Comparison of ENCODE assay signal across 9 mouse cellular contexts in genomic region chr17:25873405-25874147, GRCm38 (mm10). TPM values are rescaled to one million over a fixed set of nuclear protein-coding genes. Genes with fewer than 3 reads are reported as not detected.
DNase-seq lines count a peak whose midpoint lies in the region; ATAC-seq and TF ChIP-seq lines count a peak whose summit lies in the region.
"Had no signal": no experiment of that assay in that cellular context is flagged by ENCODE, and none has a peak within 500 bp of the region (broad histone marks: within the 10 kb centered on the region; RNA-seq: fewer than 3 reads in every experiment).

No protein-coding gene starts in this region.

- WGBS in forebrain, embryonic 13.5 days: 80% methylated on average over 11 of the region's 11 CpGs
- 80% methylated on average over 11 of the region's 11 CpGs for WGBS in limb, embryonic 11.5 days
- 78% methylated on average over 11 of the region's 11 CpGs for WGBS in neural tube, embryonic 15.5 days

- H3K27me3 ChIP-seq in forebrain, embryonic 13.5 days: no peaks in the 10 kb centered on the region
- no peaks in the 10 kb centered on the region for H3K27me3 ChIP-seq in limb, embryonic 11.5 days (ENCODE audit: control insufficient read depth, insufficient read depth, low read length)
- no peaks in the 10 kb centered on the region for H3K27me3 ChIP-seq in neural tube, embryonic 15.5 days (replicated peaks)

- intact Hi-C loops in left cerebral cortex, postnatal 14 days (cut with DNase I): no loop called here

- H3K27ac ChIP-seq in layer of hippocampus, adult 2 months: peak overlapping the region; percentile 97; the same call in 1 of the 2 replicates
- peak overlapping the region; percentile 82 for H3K27ac ChIP-seq in forebrain, embryonic 13.5 days
- H3K27ac ChIP-seq in limb, embryonic 11.5 days (replicated peaks; ENCODE audit: low read depth, low read length): no peak overlapping the region
- peak overlapping the region; percentile 98 for H3K27ac ChIP-seq in neural tube, embryonic 15.5 days (replicated peaks)

- H3K9me3 ChIP-seq in forebrain, embryonic 13.5 days (replicated peaks): no peaks in the 10 kb centered on the region
- no peaks in the 10 kb centered on the region for H3K9me3 ChIP-seq in limb, embryonic 11.5 days (ENCODE audit: control insufficient read depth, low read length)
- no peaks in the 10 kb centered on the region for H3K9me3 ChIP-seq in neural tube, embryonic 15.5 days (replicated peaks)

- H3K4me3 ChIP-seq in layer of hippocampus, adult 2 months: no peak overlapping the region; the same call in 1 of the 2 replicates
- peak overlapping the region; percentile 68; the same call in 1 of the 2 replicates for H3K4me3 ChIP-seq in forebrain, embryonic 13.5 days
- peak overlapping the region; percentile 76; the same call in 1 of the 2 replicates for H3K4me3 ChIP-seq in limb, embryonic 11.5 days (ENCODE audit: low read depth, low read length)
- H3K4me3 ChIP-seq in neural tube, embryonic 15.5 days (replicated peaks): peak overlapping the region; percentile 80

- H3K4me2 ChIP-seq in forebrain, embryonic 13.5 days: peak overlapping the region; percentile 89
- peak overlapping the region; percentile 43; the same call in 1 of the 2 replicates for H3K4me2 ChIP-seq in limb, embryonic 11.5 days (ENCODE audit: low read depth, severe bottlenecking)
- H3K4me2 ChIP-seq in neural tube, embryonic 15.5 days: peak overlapping the region; percentile 75

- H3K4me1 ChIP-seq in forebrain, embryonic 13.5 days: peaks cover 28% of the 10 kb centered on the region
- H3K4me1 ChIP-seq in limb, embryonic 11.5 days (ENCODE audit: control insufficient read depth, insufficient read depth, low read length): peaks cover 11% of the 10 kb centered on the region
- H3K4me1 ChIP-seq in neural tube, embryonic 15.5 days: peaks cover 40% of the 10 kb centered on the region

- no peak for TF ChIP-seq CTCF in layer of hippocampus, adult 2 months (conservative IDR thresholded peaks at IDR 0.05)

- peaks cover 11% of the 10 kb centered on the region for H3K36me3 ChIP-seq in forebrain, embryonic 13.5 days (ENCODE audit: poor library complexity, severe bottlenecking)
- 0 out of 2 replicates have a peak, but pooled peaks cover 4% of the 10 kb centered on the region for H3K36me3 ChIP-seq in limb, embryonic 11.5 days (ENCODE audit: control insufficient read depth, insufficient read depth, low read length)
- peaks cover 11% of the 10 kb centered on the region for H3K36me3 ChIP-seq in neural tube, embryonic 15.5 days

- no peak for DNase-seq in layer of hippocampus, adult 2 months (ENCODE audit: low spot score in 2 of 2)
- no peak for DNase-seq in layer of hippocampus, postnatal 25 days (ENCODE audit: extremely low spot score in 1 of 2, low spot score in 1 of 2)
- no peak for DNase-seq in limb, embryonic 11.5 days (ENCODE audit: low spot score)
- no peak for DNase-seq in thymus, adult 18-20 months
- no peak for DNase-seq in left cerebral cortex, postnatal 14 days (ENCODE audit: low spot score in 2 of 2)
- DNase-seq: lung, adult 2 months; right cerebral cortex, postnatal 4 days had no signal

- ATAC-seq in forebrain, embryonic 13.5 days: no peak
- ATAC-seq in limb, embryonic 11.5 days (ENCODE audit: insufficient number of reproducible peaks, low FRiP score, low TSS enrichment, low read depth): no peak
- no peak for ATAC-seq in neural tube, embryonic 15.5 days (ENCODE audit: low FRiP score)

- H3K9ac ChIP-seq in forebrain, embryonic 13.5 days: peak overlapping the region; percentile 67; the same call in 1 of the 2 replicates
- no peak overlapping the region for H3K9ac ChIP-seq in limb, embryonic 11.5 days (ENCODE audit: low read length)
- H3K9ac ChIP-seq in neural tube, embryonic 15.5 days (replicated peaks): peak overlapping the region; percentile 57

RNA-seq across cellular contexts. Expression of gene Mettl26, which starts 1.3 kb away (rescaled TPM):
- 10 to 100 TPM; 39.0 to 39.9 TPM for total RNA-seq in layer of hippocampus, adult 2 months (2021)
- 10 to 100 TPM; 39.2 to 40.1 TPM for total RNA-seq in layer of hippocampus, postnatal 25 days (2021)
- 62.5 and 67.1 TPM in 2 replicates for polyA plus RNA-seq in forebrain, embryonic 13.5 days (2015; fragmentation: Nextera tagmentation; extraction: Ambion mirVana)
- 55.9 and 60.9 TPM in 2 replicates for polyA plus RNA-seq in limb, embryonic 11.5 days (2014; fragmentation: Nextera tagmentation; extraction: Ambion mirVana)
- 64.9 and 65.4 TPM in 2 replicates for polyA plus RNA-seq in neural tube, embryonic 15.5 days (2015; fragmentation: Nextera tagmentation; extraction: Ambion mirVana)
- 10 to 100 TPM; 37.6 to 40.3 TPM for total RNA-seq in left cerebral cortex, postnatal 14 days (2021)

RNA-seq across cellular contexts. Expression of gene Mcrip2, which starts 5.0 kb away (rescaled TPM):
- total RNA-seq in layer of hippocampus, adult 2 months (2021): 10 to 100 TPM; 20.9 to 21.6 TPM
- 10 to 100 TPM; 22.4 to 25.3 TPM for total RNA-seq in layer of hippocampus, postnatal 25 days (2021)
- polyA plus RNA-seq in forebrain, embryonic 13.5 days (2015; fragmentation: Nextera tagmentation; extraction: Ambion mirVana): 12.9 and 13.6 TPM in 2 replicates
- polyA plus RNA-seq in limb, embryonic 11.5 days (2014; fragmentation: Nextera tagmentation; extraction: Ambion mirVana): 7.8 and 10.7 TPM in 2 replicates
- 30.3 and 30.7 TPM in 2 replicates for polyA plus RNA-seq in neural tube, embryonic 15.5 days (2015; fragmentation: Nextera tagmentation; extraction: Ambion mirVana)
- 10 to 100 TPM; 25.5 to 31.6 TPM for total RNA-seq in left cerebral cortex, postnatal 14 days (2021)

RNA-seq across cellular contexts. Expression of gene Wfikkn1, which starts 7.1 kb away (rescaled TPM):
- total RNA-seq in layer of hippocampus, adult 2 months (2021): 1 to 10 TPM; 1.7 to 2.8 TPM
- 1 to 10 TPM; 2.0 TPM for total RNA-seq in layer of hippocampus, postnatal 25 days (2021)
- polyA plus RNA-seq in forebrain, embryonic 13.5 days (2015; fragmentation: Nextera tagmentation; extraction: Ambion mirVana): 0.76 and 0.77 TPM in 2 replicates
- polyA plus RNA-seq in limb, embryonic 11.5 days (2014; fragmentation: Nextera tagmentation; extraction: Ambion mirVana): 0.68 and 0.75 TPM in 2 replicates
- polyA plus RNA-seq in neural tube, embryonic 15.5 days (2015; fragmentation: Nextera tagmentation; extraction: Ambion mirVana): 0.47 and 0.52 TPM in 2 replicates
- 1 to 10 TPM; 1.1 to 1.8 TPM for total RNA-seq in left cerebral cortex, postnatal 14 days (2021)

RNA-seq across cellular contexts. Expression of gene Wdr90, which starts 12.3 kb away (rescaled TPM):
- 10 to 100 TPM; 21.7 to 24.6 TPM for total RNA-seq in layer of hippocampus, adult 2 months (2021)
- 10 to 100 TPM; 14.8 to 21.0 TPM for total RNA-seq in layer of hippocampus, postnatal 25 days (2021)
- polyA plus RNA-seq in forebrain, embryonic 13.5 days (2015; fragmentation: Nextera tagmentation; extraction: Ambion mirVana): 24.9 and 28.5 TPM in 2 replicates
- 19.3 and 22.4 TPM in 2 replicates for polyA plus RNA-seq in limb, embryonic 11.5 days (2014; fragmentation: Nextera tagmentation; extraction: Ambion mirVana)
- polyA plus RNA-seq in neural tube, embryonic 15.5 days (2015; fragmentation: Nextera tagmentation; extraction: Ambion mirVana): 15.5 and 18.1 TPM in 2 replicates
- total RNA-seq in left cerebral cortex, postnatal 14 days (2021): 10 to 100 TPM; 34.2 to 37.9 TPM

RNA-seq across cellular contexts. Expression of gene Rhot2, which starts 28.9 kb away (rescaled TPM):
- total RNA-seq in layer of hippocampus, adult 2 months (2021): 100 to 1,000 TPM in 1 of 2 experiments, 10 to 100 TPM in 1; 95.9 to 107 TPM
- 100 to 1,000 TPM in 1 of 2 experiments, 10 to 100 TPM in 1; 95.2 to 107 TPM for total RNA-seq in layer of hippocampus, postnatal 25 days (2021)
- polyA plus RNA-seq in forebrain, embryonic 13.5 days (2015; fragmentation: Nextera tagmentation; extraction: Ambion mirVana): 16.2 and 17.6 TPM in 2 replicates
- 9.4 and 10.7 TPM in 2 replicates for polyA plus RNA-seq in limb, embryonic 11.5 days (2014; fragmentation: Nextera tagmentation; extraction: Ambion mirVana)
- 17.8 and 23.0 TPM in 2 replicates for polyA plus RNA-seq in neural tube, embryonic 15.5 days (2015; fragmentation: Nextera tagmentation; extraction: Ambion mirVana)
- 10 to 100 TPM; 81.9 to 84.9 TPM for total RNA-seq in left cerebral cortex, postnatal 14 days (2021)
